Mouse (Mus musculus): ENCODE data around the gene Sars.

GRCm38 (mm10) chr3:108433188-108433880 is 11.7 kb downstream of the Sars start:
- TF ChIP-seq EP300 (IDR thresholded peaks at IDR 0.05; ENCODE audit: insufficient read depth, low read depth, low read length): no peak
- TF ChIP-seq CTCF (IDR thresholded peaks at IDR 0.05): no peak
